Mouse (Mus musculus) adrenal gland (tissue): Measurements from ENCODE around the gene Src.
"Not testable (repeated sequence)": the region's sequence is repeated elsewhere in the genome, so short reads cannot be mapped to it uniquely, and the experiment has no call there.

Experiments
- intact Hi-C: fragments of 180-260 bp; cut with DNase I; formaldehyde crosslinking; loops from one replicate; pipeline ENCODE4 v1.15.1; 2025
- long read RNA-seq, 2 experiments: library from polyadenylated mRNA; unstranded; transcript quantifications; one replicate each; pipeline ENCODE4 v2.0.0; 2020; ENCODE audit warnings: borderline replicate concordance in 1 of 2; ENCODE audit not compliant: insufficient replicate concordance in 1 of 2

Src gene
- long read RNA-seq, experiment 1: 0 reads
- long read RNA-seq, experiment 2, partial matches to known transcripts: 0 of 1 reads
- long read RNA-seq, experiment 2, other reads (novel, unspliced or antisense): 1 of 1 reads

GRCm38 (mm10) chr2:157418206-157418605 lies at the start of gene Src:
TSS of gene Src (plus strand) at chr2:157418444.
- intact Hi-C loops: no loop called here

- intact Hi-C loops: no loop called here
These were observed 46.5 kb upstream of the Src start for GRCm38 (mm10) chr2:157371696-157372095.

DNA sequence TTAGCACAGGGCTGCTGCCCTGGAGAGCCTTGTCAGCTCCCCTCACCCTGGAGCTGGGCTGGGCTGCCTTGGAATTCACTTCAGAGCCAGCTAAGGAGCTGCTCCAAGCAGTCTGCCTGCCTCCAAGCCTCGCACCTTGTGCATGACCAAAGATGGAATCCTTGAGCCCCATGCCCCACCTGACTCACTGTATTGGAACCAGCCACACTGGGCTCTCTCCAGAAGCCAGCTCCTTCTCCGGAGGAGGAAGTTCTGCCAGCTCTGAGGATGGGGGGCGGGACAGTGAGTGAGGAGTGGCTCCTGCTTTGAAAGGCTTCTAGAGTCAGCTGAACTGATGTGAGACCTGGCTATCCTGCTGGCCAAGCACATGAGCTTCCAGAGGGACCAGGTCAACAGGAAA lies 44.6 kb upstream of the Src start:
- intact Hi-C loops: no loop called here

DNA sequence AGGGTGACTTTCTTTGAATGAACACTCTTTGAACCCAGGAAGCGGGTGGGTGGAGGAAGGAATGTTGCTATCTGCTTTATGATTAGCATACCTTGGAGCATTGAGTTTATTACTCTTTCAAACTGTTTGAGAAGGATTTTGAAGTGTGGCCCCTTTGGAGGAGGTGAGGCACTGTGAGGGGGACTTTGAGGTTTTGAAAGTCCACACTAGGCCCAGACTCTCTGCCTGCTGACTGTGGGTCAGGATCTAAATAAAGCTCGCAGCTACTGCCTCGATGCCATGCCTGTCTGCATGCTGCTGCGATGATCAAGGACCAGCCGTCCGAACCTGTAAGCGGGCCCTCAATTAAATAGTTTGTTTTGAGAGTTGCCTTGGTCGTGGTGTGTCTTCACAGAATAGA lies 43.2 kb upstream of the Src start:
- intact Hi-C loops: loop anchor here (5.0 kb wide), 1 partner anchor 37 kb away; no protein-coding TSS in a partner anchor

GRCm38 (mm10) chr2:157375794-157376757 lies 42.2 kb upstream of the Src start:
- intact Hi-C loops: loop anchor here (5.0 kb wide), 1 partner anchor 36 kb away; no protein-coding TSS in a partner anchor

DNA sequence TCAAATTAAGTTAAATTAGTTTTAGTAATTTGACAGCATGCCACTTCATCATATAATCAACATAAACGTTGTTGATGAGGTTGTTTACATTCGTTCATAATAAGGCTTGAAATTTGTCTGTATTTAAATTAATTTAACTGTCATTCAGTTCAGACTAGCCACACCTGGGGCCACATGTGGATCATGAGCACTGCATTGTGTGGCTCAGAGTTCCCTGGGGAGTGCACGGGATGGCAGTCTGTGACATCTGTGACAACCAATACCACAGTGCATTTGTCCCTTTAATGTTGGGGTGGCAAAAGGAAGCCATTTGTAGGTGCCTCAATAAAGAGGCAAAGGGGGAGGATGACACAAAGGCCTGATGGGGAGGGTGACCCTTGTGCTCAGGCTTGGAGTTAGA lies 41.2 kb upstream of the Src start:
- intact Hi-C loops: loop anchor here (5.0 kb wide), 1 partner anchor 35 kb away; no protein-coding TSS in a partner anchor

- intact Hi-C loops: no loop called here
These were observed 33.4 kb upstream of the Src start for GRCm38 (mm10) chr2:157384836-157385235.

DNA sequence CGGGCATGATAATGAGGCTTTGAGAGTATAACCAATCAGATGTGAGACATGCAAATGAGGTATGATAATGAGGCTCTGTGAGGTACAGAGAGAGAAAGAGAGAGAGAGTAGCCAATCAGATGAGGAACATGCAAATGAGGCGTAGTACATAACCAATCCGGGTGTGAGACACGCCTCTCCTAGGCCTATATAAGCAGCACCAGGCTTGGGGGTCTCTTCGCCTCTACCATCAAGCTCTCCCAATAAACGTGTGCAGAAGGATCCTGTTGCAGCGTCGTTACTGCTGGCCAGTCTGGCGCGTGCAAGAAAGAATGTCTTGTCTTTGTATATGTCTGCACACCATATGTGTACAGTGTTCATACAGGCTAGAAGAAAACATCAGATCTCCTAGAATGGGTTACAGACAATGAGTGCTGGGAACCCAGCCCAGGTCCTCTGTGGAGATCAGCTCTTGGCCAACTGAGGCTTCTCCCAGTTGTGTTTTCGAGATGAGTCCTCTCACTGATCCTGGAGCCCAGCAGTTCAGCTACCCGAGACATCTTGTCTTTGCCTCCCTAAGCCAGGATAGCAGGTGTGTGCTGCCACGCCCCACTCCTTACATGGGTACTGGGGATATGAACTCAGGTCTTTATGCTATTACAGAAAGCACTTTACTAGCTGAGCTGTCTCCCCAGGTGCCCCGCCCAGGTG lies 29.2 kb upstream of the Src start:
- intact Hi-C loops: not testable (repeated sequence)

DNA sequence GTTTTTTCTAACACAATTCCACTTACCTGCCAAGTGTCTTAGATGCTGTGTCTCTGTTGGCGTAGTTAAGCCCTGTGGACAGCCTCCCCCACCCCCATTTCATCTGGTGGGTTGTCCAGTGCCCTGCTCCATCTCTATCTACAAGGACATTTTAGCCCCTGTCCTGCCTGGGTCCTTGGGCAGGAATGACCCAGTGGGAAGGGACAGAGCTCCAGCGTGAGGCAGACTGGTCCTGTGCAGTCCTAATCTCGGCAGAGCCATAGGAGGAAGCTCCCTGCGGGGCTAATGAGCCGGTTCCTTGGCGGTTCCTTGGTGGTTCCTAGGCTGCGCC lies 28.7 kb upstream of the Src start:
- intact Hi-C loops: no loop called here

- intact Hi-C loops: no loop called here
These were observed 25.9 kb upstream of the Src start for GRCm38 (mm10) chr2:157392331-157392730.

DNA sequence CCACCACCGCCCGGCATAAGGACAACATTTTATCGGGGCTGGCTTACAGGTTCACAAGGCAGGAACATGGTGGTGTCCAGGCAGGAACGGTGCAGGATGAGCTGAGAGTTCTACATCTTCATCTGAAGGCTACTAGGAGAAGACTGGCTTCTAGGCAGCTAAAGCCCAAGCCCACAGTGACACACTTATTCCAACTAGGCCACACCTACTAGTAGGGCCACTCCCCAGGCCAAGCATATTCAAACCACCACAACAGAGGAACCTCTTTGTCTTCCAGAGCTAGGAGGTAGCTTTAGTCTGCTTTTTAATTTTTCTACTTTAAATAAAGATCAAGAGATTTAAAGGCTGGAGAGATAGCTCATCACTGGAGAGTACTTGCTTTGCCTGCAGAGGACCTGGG lies 24.7 kb upstream of the Src start:
- intact Hi-C loops: no loop called here

- intact Hi-C loops: no loop called here
These were observed 23.4 kb upstream of the Src start for GRCm38 (mm10) chr2:157394868-157395267.

GRCm38 (mm10) chr2:157395371-157395770 lies 22.9 kb upstream of the Src start:
- intact Hi-C loops: no loop called here

GRCm38 (mm10) chr2:157395960-157396359 lies 22.3 kb upstream of the Src start:
- intact Hi-C loops: no loop called here

DNA sequence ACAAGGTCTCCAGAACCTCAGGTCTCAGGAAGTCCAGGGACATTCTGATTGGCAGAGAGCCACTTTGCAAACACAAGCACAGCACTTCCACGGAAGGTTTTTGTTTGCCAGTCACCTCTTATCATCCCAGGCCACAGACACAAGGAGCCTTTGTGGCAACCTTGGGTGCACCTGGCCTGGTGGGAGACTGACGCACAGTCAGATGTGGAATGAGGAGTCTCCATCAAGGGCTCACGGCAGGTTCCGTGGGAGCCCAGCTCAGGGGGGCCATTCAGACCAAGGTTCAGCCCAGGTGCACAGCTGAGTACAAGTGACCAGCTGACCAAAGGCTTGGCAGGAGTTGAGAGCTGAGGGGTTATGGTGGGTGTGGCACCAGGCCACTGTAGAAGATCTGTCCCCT lies 20.9 kb upstream of the Src start:
- intact Hi-C loops: no loop called here

DNA sequence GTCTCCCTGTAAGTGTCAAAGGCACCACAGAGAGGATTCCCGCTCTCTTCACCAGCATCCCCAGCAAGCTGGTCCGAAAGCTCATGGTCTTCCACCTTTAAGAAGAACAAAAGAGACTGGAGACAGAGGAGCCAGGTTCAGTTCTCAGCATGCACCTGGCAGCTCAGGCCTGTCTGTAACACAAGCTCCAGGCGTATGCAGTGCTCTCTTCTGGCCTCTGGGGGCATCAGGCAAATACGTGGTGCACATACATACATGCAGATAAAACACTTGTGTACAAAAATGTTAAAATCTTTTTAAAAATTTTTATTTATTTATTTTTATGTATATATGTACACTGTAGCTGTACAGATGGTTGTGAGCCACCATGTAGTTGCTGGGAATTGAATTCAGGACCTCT lies 19.7 kb upstream of the Src start:
- intact Hi-C loops: no loop called here

- intact Hi-C loops: no loop called here
These were observed 18.4 kb upstream of the Src start for GRCm38 (mm10) chr2:157399797-157400196.

DNA sequence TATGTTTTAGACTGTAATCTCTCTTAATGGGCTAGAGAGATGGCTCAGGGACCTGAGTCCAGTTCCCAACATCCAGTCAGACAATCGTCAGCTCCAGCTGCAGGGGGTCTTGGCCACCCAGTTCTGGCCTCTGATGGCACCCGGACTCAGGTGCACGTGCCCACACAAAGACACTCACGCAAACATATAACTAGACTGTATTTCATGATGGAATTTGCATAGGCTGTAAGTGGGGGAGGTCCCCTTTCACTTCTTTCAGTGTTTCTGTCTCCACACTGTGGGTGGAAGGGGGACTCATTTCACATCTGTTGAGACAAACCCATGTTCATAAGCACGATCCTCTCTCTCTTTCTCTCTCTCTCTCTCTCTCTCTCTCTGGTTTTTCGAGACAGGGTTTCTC lies 17.8 kb upstream of the Src start:
- intact Hi-C loops: no loop called here

DNA sequence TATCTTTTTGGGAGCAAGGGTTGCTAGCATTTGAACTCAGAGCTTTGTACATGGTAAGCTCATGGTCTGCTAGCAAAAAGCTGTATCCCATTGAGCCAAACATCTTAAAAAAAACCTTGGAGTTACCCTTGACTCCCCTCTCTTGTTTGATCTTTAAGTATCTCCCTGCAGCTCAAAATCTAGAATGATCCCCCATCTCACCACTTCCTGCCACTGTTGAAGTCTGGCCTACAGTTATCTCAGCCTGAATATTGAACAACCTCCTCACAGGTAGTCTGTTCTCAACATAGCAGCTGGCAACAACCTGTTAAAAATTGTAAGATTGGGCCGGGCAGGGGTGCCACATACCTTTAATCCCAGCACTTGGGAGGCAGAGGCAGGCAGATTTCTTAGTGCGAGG lies 17.0 kb upstream of the Src start:
- intact Hi-C loops: no loop called here

DNA sequence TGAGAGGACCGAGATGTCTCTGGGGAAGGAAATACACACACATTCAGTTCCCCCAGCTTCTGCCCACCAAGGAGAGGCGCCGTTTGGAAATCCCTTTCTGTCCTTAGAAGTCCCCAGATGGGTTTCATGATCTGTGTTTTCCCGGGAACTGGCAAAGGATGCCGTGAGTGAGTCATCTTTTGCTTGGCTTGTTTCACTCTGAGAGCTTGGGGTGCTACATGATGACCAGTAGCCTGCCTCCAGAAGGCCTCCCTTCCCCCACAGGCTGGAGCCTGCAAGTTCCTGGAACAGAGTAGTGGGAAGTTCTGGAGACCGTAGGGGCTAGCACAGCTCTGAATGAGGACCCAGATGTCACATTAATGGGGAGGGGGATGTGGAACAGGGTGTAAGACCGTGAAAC lies 10.6 kb upstream of the Src start:
- intact Hi-C loops: no loop called here

DNA sequence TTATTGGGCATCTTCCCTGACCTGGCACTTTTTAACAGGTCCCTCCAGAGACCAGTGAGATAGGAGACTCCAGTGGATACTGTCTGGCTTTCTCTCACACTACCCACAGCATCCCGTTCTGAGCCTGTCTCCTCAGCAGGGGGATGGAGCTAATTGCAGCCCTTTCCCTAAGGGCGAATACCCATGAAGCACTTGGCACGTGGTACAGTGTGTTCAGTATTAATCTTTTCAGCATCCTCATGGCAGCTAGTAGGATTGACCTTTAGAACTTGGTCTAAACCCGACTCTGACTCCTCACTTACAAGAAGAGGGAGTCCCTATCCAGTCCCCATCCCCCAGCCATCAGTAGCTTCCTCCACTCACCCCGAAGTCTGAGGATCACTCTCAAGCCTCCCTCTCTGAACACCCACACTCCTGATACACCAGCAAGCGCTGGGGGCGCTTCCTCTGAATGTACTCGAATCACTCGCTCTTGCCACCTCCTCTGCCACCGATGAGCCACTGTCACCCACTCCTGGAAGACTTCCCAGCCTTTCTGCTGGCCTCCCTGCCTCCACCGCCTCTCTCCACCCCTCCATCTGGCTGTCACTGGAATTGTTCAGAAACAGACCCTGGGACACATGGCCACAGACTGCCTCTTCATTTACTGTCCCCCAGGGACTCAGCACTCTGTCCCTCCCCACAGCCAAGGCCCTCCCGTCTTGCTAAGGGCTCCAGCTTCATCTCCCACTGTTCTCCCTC lies 8.3 kb upstream of the Src start:
- intact Hi-C loops: loop anchor here (5.0 kb wide), 1 partner anchor 33 kb away; no protein-coding TSS in a partner anchor
